Mouse (Mus musculus): ENCODE data around the gene Insl5. TPM values are rescaled to one million over a fixed set of nuclear protein-coding genes. Genes with fewer than 3 reads are reported as not detected.

The Insl5 gene
- polyA plus RNA-seq, 1 experiment from 2014 or later: 0.69 TPM

DNA sequence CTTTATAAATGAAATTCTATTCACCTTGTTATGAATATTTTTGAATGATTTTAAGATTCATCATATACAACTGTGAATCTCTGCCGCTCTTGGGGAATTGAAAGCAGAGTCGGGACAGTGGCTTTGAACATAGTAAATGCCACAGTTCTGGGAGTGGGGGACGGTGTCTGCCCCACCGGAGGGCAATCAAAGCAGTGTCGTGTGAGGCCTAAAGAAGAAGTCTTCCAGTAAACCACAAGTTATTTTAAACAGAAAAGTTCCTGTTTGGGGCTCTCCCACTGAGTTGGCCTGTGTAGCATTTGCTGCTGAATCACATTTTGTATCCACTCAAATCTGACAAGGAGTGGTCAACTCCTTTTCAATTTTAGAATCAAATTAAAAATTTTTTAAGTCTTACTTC lies 55.5 kb downstream of the Insl5 start:
- no peaks in the 10 kb centered on the region for H3K9me3 ChIP-seq (ENCODE audit: control insufficient read depth, low read length)
- ATAC-seq: no peak
- H3K27me3 ChIP-seq (replicated peaks; ENCODE audit: control insufficient read depth, insufficient read depth, low read length): no peaks in the 10 kb centered on the region
- peaks cover 4% of the 10 kb centered on the region; the same call in 1 of the 2 replicates for H3K36me3 ChIP-seq (ENCODE audit: control insufficient read depth, insufficient read depth, low read length)
- WGBS: 80% methylated on average over 5 of the region's 5 CpGs
- H3K27ac ChIP-seq (ENCODE audit: low read depth, low read length): no peak overlapping the region
- no peak overlapping the region for H3K4me3 ChIP-seq (ENCODE audit: low read length)
- H3K9ac ChIP-seq (ENCODE audit: low read depth, low read length): no peak overlapping the region
- no peaks in the 10 kb centered on the region for H3K4me1 ChIP-seq (ENCODE audit: control insufficient read depth, insufficient read depth, low read depth, low read length)
- H3K4me2 ChIP-seq (ENCODE audit: low read length): no peak overlapping the region

DNA sequence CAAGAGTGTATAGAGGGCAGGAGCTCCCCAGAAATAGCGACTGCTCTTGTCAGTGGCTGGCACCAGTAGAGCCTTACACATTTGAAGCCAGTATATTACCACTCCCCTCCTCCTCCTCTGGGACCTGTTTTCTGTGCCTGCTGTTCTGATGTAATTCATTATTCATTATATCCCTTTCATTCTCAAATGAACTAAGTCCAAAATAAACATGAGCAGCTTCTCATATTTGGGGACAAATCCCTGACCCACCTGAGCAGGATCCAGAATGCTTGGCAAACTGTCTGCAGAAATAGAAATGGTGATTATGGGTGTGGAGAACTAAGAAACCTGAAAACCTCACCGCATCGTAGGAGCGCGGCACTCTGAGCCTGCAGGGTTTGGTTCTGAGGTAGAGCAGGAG lies 57.0 kb downstream of the Insl5 start:
- H3K36me3 ChIP-seq (ENCODE audit: control insufficient read depth, insufficient read depth, low read length): peaks cover 4% of the 10 kb centered on the region; the same call in 1 of the 2 replicates
- WGBS: 88% methylated on average over 5 of the region's 5 CpGs
- no peak for ATAC-seq

More for the DNA sequence above, 57.0 kb downstream of the Insl5 start:
- H3K4me2 ChIP-seq (ENCODE audit: low read length): no peak overlapping the region
- no peaks in the 10 kb centered on the region for H3K27me3 ChIP-seq (replicated peaks; ENCODE audit: control insufficient read depth, insufficient read depth, low read length)
- H3K9ac ChIP-seq (ENCODE audit: low read depth, low read length): no peak overlapping the region
- H3K9me3 ChIP-seq (ENCODE audit: control insufficient read depth, low read length): no peaks in the 10 kb centered on the region
- no peaks in the 10 kb centered on the region for H3K4me1 ChIP-seq (ENCODE audit: control insufficient read depth, insufficient read depth, low read depth, low read length)
- H3K27ac ChIP-seq (ENCODE audit: low read depth, low read length): no peak overlapping the region
- H3K4me3 ChIP-seq (ENCODE audit: low read length): no peak overlapping the region

Other genes starting within 250 kb of the Insl5 start
- gene Tctex1d1, start 48.2 kb downstream of the Insl5 start, polyA plus RNA-seq (2015; fragmentation: Nextera tagmentation; extraction: Ambion mirVana): 2.8 and 3.3 TPM in 2 replicates
- 27.3 and 28.8 TPM in 2 replicates for gene Mier1, start 87.5 kb upstream of the Insl5 start, polyA plus RNA-seq (2015; fragmentation: Nextera tagmentation; extraction: Ambion mirVana)
- gene Wdr78, start 87.7 kb upstream of the Insl5 start, polyA plus RNA-seq (2015; fragmentation: Nextera tagmentation; extraction: Ambion mirVana): 5.5 and 6.7 TPM in 2 replicates
- 6.9 and 7.5 TPM in 2 replicates for gene Slc35d1, start 188.3 kb upstream of the Insl5 start, polyA plus RNA-seq (2015; fragmentation: Nextera tagmentation; extraction: Ambion mirVana)